Mouse (Mus musculus): ENCODE results near the gene Scgb2b15. TPM values are rescaled to one million over a fixed set of nuclear protein-coding genes. Genes with fewer than 3 reads are reported as not detected.
"Not testable (repeated sequence)": the region's sequence is repeated elsewhere in the genome, so short reads cannot be mapped to it uniquely, and the experiment has no call there.

The Scgb2b15 gene
- not detected in 2 replicates for polyA plus RNA-seq (2016; fragmentation: Nextera tagmentation; extraction: Ambion mirVana)

DNA sequence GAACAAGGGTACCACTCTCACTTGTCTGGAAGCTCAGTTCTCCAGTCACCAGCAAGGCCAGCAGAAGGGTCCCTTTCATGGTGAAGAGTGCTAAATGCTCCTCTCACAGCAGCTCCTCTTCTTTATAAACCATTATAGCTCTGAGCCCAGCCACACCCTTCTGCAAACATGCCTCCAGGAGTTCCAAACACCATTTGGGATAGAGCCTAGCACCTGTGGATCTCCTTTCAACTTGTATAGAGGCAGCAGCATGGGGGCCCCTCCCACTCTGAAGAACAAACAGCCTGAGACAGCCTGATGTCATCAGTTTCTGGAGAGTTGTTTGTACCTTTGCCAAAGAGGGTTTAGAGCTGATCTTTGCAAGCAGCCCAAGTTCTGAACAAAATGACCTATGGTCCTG lies at the start of gene Scgb2b15:
Gene Scgb2b15 (minus strand): TSS at position 101 of the 400 bp plus-strand sequence.
- H3K36me3 ChIP-seq; H3K27me3 ChIP-seq (ENCODE audit: low read depth, poor library complexity, severe bottlenecking); H3K27ac ChIP-seq; H3K4me3 ChIP-seq; DNase-seq (ENCODE audit: low spot score); H3K4me1 ChIP-seq; H3K9me3 ChIP-seq (replicated peaks): not testable (repeated sequence)

DNA sequence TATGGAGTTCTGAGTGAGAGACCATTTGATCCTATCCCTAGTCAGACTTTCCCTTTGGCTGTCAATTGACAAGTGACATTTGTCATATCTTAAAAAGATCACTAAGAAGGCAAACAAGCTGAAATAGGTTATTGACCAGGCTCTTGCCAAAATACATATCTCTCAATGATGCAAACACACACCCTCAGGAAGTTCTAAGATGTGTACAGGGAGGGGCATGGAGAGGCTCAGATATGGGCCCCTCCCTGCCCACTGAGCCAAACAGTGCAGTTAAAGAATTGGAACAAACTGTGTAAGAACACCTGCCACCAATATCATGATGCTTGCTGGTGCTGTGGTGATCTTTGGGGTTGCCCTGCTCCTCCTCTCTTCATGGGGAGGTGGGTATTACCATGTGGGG lies 6.8 kb upstream of the Scgb2b15 start, which contains the start of gene Scgb1b15:
Gene Scgb1b15 (plus strand): TSS at position 301 of the 400 bp plus-strand sequence.
- not testable (repeated sequence) for DNase-seq (ENCODE audit: low spot score); H3K27ac ChIP-seq; H3K9me3 ChIP-seq (replicated peaks); H3K4me1 ChIP-seq; H3K36me3 ChIP-seq; H3K27me3 ChIP-seq (ENCODE audit: low read depth, poor library complexity, severe bottlenecking); H3K4me3 ChIP-seq

Other genes with a start within 250 kb of the Scgb2b15 start
- gene Scgb1b15, start 6.9 kb upstream of the Scgb2b15 start, polyA plus RNA-seq (2016; fragmentation: Nextera tagmentation; extraction: Ambion mirVana): not detected in 2 replicates
- gene Scgb2b17, start 226.9 kb upstream of the Scgb2b15 start, polyA plus RNA-seq (2016; fragmentation: Nextera tagmentation; extraction: Ambion mirVana): not detected in 2 replicates
- gene Scgb1b17, start 233.8 kb upstream of the Scgb2b15 start, polyA plus RNA-seq (2016; fragmentation: Nextera tagmentation; extraction: Ambion mirVana): not detected in 2 replicates